Mouse (Mus musculus) kidney, postnatal 36 days (tissue): Measurements from ENCODE around the gene Fezf2.
A peak's percentile ranks its signal among the peaks of the same experiment; 100 is the strongest.

Source experiments
- DNase-seq, 2 experiments: peaks; one replicate each; pipeline ENCODE4 v3.0.0; 2021 to 2022; ENCODE audit warnings: mixed read lengths in 2 of 2

The Fezf2 gene

GRCm38 (mm10) chr14:12342458-12343131 is 5.4 kb downstream of the Fezf2 start:
- no peak for DNase-seq

DNA sequence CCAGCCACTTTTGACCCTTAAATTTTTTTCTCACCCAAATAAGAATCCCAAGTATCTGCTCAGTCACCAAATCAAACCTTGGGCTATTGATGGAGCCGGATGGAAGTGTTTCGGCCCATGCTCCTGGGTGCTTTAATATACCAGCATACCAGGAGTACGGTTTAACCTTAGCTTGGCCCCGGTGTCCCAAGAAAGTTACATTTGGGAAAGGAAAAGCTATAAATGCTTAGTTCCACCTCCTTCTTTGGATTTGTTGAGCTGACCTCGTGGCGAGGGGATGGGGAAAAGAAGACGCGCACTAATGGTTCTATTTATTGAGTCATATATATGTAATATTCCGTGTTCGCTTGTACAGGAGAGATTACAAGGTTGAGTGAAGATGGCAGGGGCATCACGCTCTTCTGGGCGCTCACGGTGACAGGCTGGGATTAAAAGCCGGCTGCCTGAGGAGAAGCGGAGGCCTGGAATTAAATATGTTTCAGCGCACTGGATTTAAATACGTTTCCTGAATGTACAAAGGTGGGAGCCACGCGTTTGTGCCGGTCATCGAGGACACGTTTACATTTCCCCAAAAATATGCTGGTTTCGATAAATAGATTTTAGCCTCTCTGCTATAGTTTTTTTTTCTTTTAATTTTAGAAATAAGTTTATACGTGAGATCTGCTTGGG is 6.1 kb downstream of the Fezf2 start:
- no peak for DNase-seq

DNA sequence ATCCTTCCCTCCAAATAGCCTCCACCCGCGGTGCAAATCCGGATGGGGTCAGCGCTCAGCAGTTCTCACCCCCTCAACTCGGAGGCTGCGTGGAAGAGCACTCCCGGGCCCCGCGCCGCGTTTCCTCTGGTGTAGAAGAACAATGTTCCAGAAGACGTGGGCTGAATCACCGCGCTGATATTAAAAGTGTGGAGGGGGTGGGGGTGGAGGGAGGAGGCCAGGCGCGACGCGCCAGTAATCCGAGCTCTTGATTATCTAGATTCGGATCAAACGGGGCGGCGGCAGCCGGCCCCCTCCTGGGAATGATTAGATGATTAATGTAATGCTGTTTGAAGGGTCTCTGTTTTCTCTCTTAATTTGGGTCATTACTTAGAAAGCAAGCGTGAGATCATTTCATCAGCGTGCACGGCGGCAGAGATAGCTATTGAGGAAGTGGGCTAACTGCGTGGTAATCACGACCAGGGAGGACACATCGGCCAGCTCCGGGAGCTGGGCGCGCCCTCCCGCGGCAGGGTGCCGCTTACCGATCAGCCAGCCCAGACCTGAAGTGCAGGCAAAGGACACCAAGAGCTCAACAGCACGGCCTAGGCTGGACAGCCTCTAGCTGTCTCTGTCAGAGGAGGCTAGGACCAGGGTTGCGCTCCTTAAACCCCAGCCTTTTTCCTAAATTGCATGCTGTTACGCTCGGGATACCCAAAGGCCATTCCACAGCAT is 6.8 kb downstream of the Fezf2 start:
- peak in 1 of 2 experiments; percentile 38 for DNase-seq

GRCm38 (mm10) chr14:12340238-12341074 is 7.5 kb downstream of the Fezf2 start:
- peak in 1 of 2 experiments; percentile 11 for DNase-seq

- no peak for DNase-seq
Observed at GRCm38 (mm10) chr14:12338811-12339565, 9.0 kb downstream of the Fezf2 start.

GRCm38 (mm10) chr14:12337998-12338809 is 9.8 kb downstream of the Fezf2 start:
- no peak for DNase-seq

DNA sequence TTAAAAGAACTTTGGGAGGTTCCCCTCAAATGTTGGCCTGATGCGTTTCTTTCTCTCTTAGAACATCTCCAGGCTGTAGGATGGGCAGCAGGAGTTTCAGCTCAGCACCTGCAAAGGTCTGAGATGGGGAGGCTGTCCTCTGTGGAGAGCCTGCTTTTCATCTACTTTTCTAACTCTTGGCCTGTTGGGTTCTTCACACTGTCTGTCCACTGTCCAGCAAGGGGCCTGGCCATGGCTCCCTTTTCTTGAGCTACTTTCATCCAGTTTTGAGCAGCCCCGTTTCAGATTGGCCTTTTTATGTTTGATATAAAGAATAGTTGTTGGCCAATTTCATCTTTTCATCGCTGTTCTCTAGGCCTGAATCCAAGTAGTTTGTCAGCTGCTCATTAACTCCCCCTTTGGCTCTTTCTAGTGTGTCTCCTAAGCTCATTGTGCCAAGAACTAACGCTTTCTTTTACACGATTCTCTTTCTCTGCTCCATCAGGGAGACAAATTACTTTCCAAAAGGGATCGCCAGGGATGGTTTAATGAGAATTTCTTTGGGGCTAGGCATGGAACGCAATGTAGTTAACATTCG is 10.5 kb downstream of the Fezf2 start:
- DNase-seq, result no peak

- DNase-seq, result no peak
Observed at GRCm38 (mm10) chr14:12334925-12335324, 13.1 kb downstream of the Fezf2 start.

GRCm38 (mm10) chr14:12333622-12334021 is 14.4 kb downstream of the Fezf2 start:
- no peak for DNase-seq

DNA sequence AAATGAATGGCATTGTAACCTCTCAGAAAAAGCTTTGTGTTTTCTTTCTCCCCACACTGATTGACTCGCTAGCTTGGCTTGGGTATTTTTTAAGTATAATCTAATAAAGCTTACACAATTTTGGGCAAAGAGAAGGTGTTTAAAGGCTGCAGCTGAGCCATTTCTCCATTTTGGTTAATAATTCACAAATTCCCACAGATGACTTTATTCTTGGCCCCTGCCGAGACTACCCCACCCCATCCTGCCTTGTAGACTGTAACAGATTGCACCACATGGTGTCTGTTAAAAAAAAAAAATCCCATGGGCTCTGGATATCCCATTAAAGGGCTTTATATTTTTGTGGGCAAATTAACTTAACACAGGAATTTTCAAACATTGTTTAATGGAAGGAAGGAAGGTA is 44.9 kb downstream of the Fezf2 start:
- DNase-seq, result peak; percentile 7 to 33

DNA sequence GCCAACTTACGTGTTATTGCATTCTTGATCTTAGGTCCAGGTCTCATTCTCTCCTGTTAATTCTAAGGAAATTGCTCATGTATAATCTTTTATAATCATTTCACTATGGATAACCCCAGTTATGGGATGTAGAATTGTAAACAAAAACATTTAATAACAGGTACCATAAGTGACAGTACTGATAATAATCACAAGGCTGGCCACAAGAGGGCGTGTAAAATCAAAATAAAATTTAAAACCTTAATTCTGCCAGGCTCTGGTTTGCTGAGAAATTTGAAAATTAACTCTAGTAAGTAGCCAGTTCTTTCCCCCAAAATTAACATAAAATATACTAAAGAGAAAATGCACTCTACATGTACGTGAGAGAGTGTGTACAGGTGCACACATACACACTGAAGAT is 47.3 kb downstream of the Fezf2 start:
- DNase-seq, result peak in 1 of 2 experiments; percentile 23

GRCm38 (mm10) chr14:12300275-12300674 is 47.7 kb downstream of the Fezf2 start:
- no peak for DNase-seq

DNA sequence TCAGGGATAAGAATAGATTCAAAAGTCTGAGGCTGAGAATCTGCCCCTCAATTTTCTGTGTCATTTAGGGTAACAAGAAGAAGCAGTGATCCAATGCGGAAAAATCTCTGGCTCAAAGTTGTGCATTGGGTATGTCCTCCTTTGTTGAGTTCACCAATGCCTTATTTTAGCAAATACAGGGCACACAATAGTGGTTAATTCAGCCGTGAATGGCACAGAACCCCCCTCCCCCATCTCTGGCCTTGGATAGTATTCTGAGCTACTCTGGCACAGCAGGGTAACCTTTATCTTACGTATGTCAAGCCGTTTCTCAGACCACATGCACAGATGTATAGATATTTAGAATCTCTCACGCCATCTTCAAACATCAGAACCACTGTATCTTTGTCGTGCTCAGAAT is 48.3 kb downstream of the Fezf2 start:
- DNase-seq, result no peak

- no peak for DNase-seq
Observed at GRCm38 (mm10) chr14:12299171-12299570, 48.8 kb downstream of the Fezf2 start.

DNA sequence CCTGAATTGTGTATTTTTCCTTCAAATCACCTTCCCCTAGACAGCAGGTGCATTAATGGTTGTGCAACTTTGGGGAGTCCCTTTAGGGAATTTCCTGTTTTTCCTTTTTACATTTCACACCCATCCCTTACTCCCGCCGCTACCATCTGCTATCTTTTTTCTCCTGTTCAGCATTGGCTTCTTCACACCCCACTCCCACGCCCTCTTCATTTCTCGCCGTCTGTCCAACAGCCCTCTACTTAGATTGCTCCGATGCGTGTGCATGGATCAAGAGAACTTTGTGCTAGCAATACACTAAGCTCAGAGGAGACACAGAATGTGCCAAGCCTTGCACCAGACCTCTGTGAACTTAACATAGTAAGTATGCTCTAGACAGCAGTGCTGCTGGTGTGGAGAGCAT is 51.6 kb downstream of the Fezf2 start:
- no peak for DNase-seq
